Mouse (Mus musculus) limb, embryonic 14.5 days (tissue): ENCODE data around the gene Ugt1a6a. TPM values are rescaled to one million over a fixed set of nuclear protein-coding genes. Genes with fewer than 3 reads are reported as not detected.
"Not testable (repeated sequence)": the region's sequence is repeated elsewhere in the genome, so short reads cannot be mapped to it uniquely, and the experiment has no call there.

Source experiments
- ATAC-seq: fragments of 200-750 bp; cut with Nextera tagmentation; 2 replicates; pipeline ENCODE4 v1.8.0; 2017; ENCODE audit warnings: low read depth, moderate number of reproducible peaks, moderate TSS enrichment; ENCODE audit not compliant: low FRiP score
- DNase-seq: peaks from one replicate; pipeline ENCODE4 v3.0.0-alpha.2; 2015; ENCODE audit warnings: low spot score
- H3K27ac ChIP-seq: fragments of 300-500 bp; sonication (generic); replicated peaks from 2 replicates; pipeline ENCODE4 v1.5.1; 2014; ENCODE audit warnings: low read depth, mild to moderate bottlenecking, low read length, moderate library complexity, mixed read lengths
- H3K27me3 ChIP-seq: fragments of 300-500 bp; sonication (generic); 2 replicates; pipeline ENCODE4 v1.6.1; 2014; ENCODE audit warnings: low read length, mixed read lengths; ENCODE audit not compliant: control insufficient read depth, insufficient read depth
- H3K36me3 ChIP-seq: fragments of 300-500 bp; sonication (generic); 2 replicates; pipeline ENCODE4 v1.6.1; 2014; ENCODE audit warnings: mild to moderate bottlenecking, low read length, moderate library complexity, mixed read lengths; ENCODE audit not compliant: control insufficient read depth, insufficient read depth
- H3K4me1 ChIP-seq: fragments of 300-500 bp; sonication (generic); 2 replicates; pipeline ENCODE4 v1.6.1; 2014; ENCODE audit warnings: antibody characterized with exemption, low read length, mixed read lengths; ENCODE audit not compliant: control insufficient read depth, insufficient read depth
- H3K4me2 ChIP-seq: fragments of 300-500 bp; sonication (generic); replicated peaks from 2 replicates; pipeline ENCODE4 v1.6.1; 2014; ENCODE audit warnings: low read depth, mild to moderate bottlenecking, low read length, moderate library complexity; ENCODE audit not compliant: severe bottlenecking
- H3K4me3 ChIP-seq: fragments of 300-500 bp; sonication (generic); replicated peaks from 2 replicates; pipeline ENCODE4 v1.5.1; 2014; ENCODE audit warnings: low read length
- H3K9ac ChIP-seq: fragments of 300-500 bp; sonication (generic); 2 replicates; pipeline ENCODE4 v1.6.1; 2014; ENCODE audit warnings: mild to moderate bottlenecking, low read depth, low read length, moderate library complexity; ENCODE audit not compliant: severe bottlenecking
- H3K9me3 ChIP-seq: fragments of 300-500 bp; sonication (generic); 2 replicates; pipeline ENCODE4 v1.6.1; 2016; ENCODE audit warnings: low read length; ENCODE audit not compliant: control insufficient read depth
- POLR2A ChIP-seq: fragments of 200-500 bp; IDR thresholded peaks from 2 replicates; pipeline ENCODE4 v1.8.0; 2012; ENCODE audit warnings: inconsistent platforms, mild to moderate bottlenecking, moderate library complexity, borderline replicate concordance; ENCODE audit not compliant: insufficient read depth, insufficient read length; ENCODE audit errors: extremely low read depth
- WGBS: fragments of 180-500 bp; shearing (Covaris S2); extraction: QIAGEN DNeasy Blood & Tissue Kit; methylation state at CpG from one replicate; pipeline ENCODE4 v1.1.7; 2014; 5-methylcytosine and 5-hydroxymethylcytosine counted together
- polyA plus RNA-seq, 2 experiments: library from polyadenylated mRNA; depleted of rRNA in 1 of 2; stranded (reverse) in 1 of 2; unstranded in 1 of 2; fragments of >200 nt; fragmentation: Nextera tagmentation in 1 of 2; extraction: Ambion mirVana in 1 of 2; gene quantifications; 2 replicates each; pipeline versions ENCODE4 v1.2.1 to v1.2.3; 2012 to 2014

Gene Ugt1a6a
- polyA plus RNA-seq, 2 experiments: 2.3 to 5.4 TPM

DNA sequence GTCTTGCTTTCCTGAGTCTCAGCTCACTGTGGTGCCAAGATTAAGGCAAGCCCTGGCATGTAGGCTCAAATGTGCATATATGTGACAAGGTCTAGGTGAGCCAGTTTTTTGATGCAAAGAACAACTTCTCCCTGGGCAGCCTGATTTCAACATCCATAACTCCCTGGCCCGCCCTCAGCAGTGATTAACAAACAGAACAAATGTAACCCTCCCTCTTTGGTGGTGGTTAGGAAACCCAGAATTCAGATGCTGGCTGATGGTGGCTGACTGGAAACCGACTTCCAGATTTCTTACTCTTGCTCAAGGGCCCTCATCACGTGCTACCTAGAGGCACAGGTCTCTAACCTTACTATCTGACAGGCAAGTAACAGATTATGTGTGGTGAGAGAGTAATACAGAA lies 31.6 kb upstream of the Ugt1a6a start, which contains the start of gene Ugt1a6b:
TSS of gene Ugt1a6b (plus strand) at position 234 of the 400 bp plus-strand sequence.
- H3K9me3 ChIP-seq, H3K27me3 ChIP-seq, H3K36me3 ChIP-seq, H3K9ac ChIP-seq, H3K4me2 ChIP-seq, H3K27ac ChIP-seq, H3K4me1 ChIP-seq, H3K4me3 ChIP-seq, ATAC-seq: not testable (repeated sequence)
- peak; percentile 12 for DNase-seq
- WGBS: 57% methylated on average over 3 of the region's 3 CpGs

DNA sequence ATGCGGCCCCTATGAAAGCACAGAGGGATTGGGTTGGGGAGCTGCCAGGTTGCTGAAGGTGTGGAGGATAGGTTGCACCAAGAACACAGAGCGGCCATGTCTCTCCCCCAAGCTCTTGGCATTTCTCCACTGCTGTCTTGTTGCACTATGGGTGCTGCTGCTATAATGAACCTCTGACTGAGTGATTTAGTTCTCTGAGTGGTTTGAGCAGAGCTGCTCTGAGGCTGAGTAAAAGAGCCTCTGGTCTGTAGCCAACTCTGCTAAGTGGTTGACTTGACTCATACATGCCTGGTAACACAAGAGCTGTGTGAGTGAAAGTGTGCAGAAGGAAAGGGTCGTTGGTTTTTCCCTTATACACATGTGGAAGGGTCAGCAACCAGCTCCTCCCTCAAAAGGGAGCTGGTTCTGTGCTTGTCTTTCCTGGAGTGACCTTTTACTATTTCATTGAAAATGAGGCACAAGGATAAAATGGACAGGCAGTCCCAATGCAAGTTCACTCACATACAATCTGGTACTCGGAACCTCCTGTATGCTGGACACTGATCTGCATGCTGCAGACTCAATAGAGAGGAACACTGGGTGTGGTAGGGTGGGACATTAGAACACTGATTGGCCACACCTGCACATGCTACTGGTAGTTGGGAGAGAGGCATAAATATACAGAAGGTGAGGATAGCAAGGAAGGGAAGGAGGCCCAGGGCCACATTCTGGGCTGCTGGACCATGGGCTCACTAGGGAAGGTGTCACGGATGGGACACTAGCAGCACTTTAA lies 30.7 kb upstream of the Ugt1a6a start:
- H3K9ac ChIP-seq: not testable (repeated sequence)

GRCm38 (mm10) chr1:88104667-88105430 lies 29.8 kb upstream of the Ugt1a6a start:
- no peak for TF ChIP-seq POLR2A
- H3K9me3 ChIP-seq: no peaks in the 10 kb centered on the region
- H3K27ac ChIP-seq: no peak overlapping the region
- H3K4me3 ChIP-seq: no peak overlapping the region
- ATAC-seq (no peak), DNase-seq (no peak)
- H3K4me2 ChIP-seq: no peak overlapping the region
- 84% methylated on average over 1 of the region's 1 CpGs for WGBS
- H3K36me3 ChIP-seq: no peaks in the 10 kb centered on the region
- no peak overlapping the region for H3K9ac ChIP-seq
- no peaks in the 10 kb centered on the region for H3K4me1 ChIP-seq
- no peaks in the 10 kb centered on the region for H3K27me3 ChIP-seq

More for the DNA sequence above, 30.7 kb upstream of the Ugt1a6a start:
- not testable (repeated sequence) for ATAC-seq, H3K4me2 ChIP-seq, H3K4me1 ChIP-seq, H3K27ac ChIP-seq, H3K27me3 ChIP-seq, DNase-seq, H3K36me3 ChIP-seq, H3K9me3 ChIP-seq, H3K4me3 ChIP-seq
- 87% methylated on average over 4 of the region's 5 CpGs for WGBS

DNA sequence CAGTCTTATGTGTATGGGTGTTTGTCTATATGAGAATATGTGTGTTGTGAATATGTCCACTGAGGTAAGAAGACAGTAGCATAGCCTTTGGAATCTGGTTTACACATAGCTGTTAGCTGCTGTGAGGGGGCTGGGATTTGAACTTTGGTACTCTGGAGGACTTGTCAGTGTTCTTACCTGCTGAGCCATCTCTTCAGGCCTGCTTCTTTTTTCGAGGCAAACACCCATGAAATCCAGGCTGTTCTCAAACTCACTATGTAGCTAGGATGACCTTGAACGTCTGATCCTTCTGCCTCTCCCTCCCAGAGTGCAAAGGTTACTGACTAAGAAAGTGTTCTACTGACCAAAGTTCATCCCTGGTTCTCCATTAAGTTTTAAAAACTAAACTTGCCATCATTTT lies 29.0 kb upstream of the Ugt1a6a start:
- Histone ChIP-seq H3K27ac (no peak overlapping the region), H3K9ac (no peak overlapping the region), H3K4me3 (no peak overlapping the region), H3K9me3 (no peaks in the 10 kb centered on the region), H3K4me1 (no peaks in the 10 kb centered on the region), H3K4me2 (no peak overlapping the region), H3K36me3 (no peaks in the 10 kb centered on the region), H3K27me3 (no peaks in the 10 kb centered on the region)
- TF ChIP-seq POLR2A: no peak
- WGBS: 69% methylated on average over 2 of the region's 2 CpGs
- DNase-seq: no peak
- ATAC-seq: no peak

- H3K9ac ChIP-seq, H3K9me3 ChIP-seq, H3K4me1 ChIP-seq, H3K4me3 ChIP-seq, ATAC-seq, H3K4me2 ChIP-seq, H3K27ac ChIP-seq, H3K36me3 ChIP-seq, H3K27me3 ChIP-seq, DNase-seq: not testable (repeated sequence)
- 87% methylated on average over 2 of the region's 2 CpGs for WGBS
Measured at GRCm38 (mm10) chr1:88109027-88109557, 25.5 kb upstream of the Ugt1a6a start.

DNA sequence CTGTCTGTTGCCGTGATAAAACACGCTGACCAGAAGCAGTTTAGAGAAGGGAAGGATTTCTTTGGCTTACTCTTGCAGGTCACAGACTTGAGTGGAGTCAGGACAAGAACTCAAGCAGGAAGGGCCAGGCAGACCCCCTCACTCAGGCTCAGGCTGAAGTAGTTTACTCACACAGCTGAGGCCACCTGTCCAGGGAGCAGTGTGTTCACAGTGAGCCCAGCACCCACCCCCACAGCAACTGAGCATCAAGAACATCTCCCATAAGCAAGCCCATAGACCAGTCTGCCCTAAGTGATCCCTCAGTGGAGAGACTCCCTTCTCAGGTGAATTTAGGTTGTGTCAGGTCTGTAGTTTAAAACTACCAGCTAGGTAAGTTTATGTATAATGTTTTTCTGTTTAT lies 25.0 kb upstream of the Ugt1a6a start:
- not testable (repeated sequence) for H3K9ac ChIP-seq, ATAC-seq, H3K36me3 ChIP-seq, H3K27ac ChIP-seq, DNase-seq, H3K4me3 ChIP-seq, H3K9me3 ChIP-seq, H3K27me3 ChIP-seq, H3K4me1 ChIP-seq, H3K4me2 ChIP-seq
- 85% methylated on average over 2 of the region's 2 CpGs for WGBS

DNA sequence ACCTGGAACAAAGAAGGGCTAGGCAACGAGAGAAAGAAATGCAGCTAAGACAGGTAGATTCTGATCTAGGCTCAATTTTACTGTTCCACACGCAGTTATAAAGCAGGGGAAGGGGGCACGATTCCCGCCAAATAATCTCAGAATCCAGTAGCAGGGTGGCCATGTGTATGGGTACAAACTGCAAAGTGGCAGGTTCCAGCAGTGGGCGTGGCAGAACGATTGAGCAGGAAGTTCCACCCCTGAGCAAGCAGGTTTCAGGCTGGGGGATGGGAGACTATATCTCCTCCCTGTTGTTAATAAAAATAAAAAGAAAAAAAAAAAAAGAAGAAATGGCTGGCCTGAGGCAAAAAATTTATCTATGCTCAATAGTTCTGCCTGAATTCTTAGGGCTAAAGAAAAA lies 21.8 kb upstream of the Ugt1a6a start:
- not testable (repeated sequence) for ATAC-seq, H3K4me2 ChIP-seq, H3K4me3 ChIP-seq, H3K36me3 ChIP-seq, H3K27ac ChIP-seq, DNase-seq, H3K4me1 ChIP-seq, H3K27me3 ChIP-seq, H3K9ac ChIP-seq, H3K9me3 ChIP-seq
- WGBS: 90% methylated on average over 6 of the region's 6 CpGs

- H3K9ac ChIP-seq, DNase-seq, H3K27me3 ChIP-seq, H3K4me1 ChIP-seq, H3K4me3 ChIP-seq, H3K4me2 ChIP-seq, H3K27ac ChIP-seq, ATAC-seq, H3K36me3 ChIP-seq, H3K9me3 ChIP-seq: not testable (repeated sequence)
- 21% methylated on average over 4 of the region's 4 CpGs for WGBS
Measured at GRCm38 (mm10) chr1:88120550-88120949, 14.1 kb upstream of the Ugt1a6a start.
